Mouse (Mus musculus) thymus, postnatal 36 days (tissue): ENCODE data around the gene Olfr982.

Experiments
- DNase-seq, 2 experiments: peaks; one replicate each; pipeline ENCODE4 v3.0.0; 2022; ENCODE audit warnings: mixed read lengths in 2 of 2

Olfr982 gene

DNA sequence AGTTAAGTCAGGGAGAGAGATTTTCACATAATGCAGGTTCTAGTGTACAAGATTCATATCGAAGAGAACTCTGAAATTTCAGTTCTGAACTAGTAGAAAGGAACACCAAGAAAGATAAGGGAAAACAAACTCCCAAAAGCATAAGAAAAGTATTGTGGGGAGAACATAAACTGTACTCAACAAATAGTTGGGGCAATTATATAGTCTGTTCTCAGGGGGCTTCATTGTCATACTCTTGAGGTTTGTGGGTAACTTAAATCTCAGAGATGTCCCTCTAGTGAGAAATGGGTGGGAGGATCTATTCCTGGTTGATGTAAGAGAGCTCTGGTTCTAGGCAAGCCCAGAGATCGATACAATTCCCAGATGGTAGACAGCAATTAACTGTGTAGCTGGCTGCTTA, at the start of gene Olfr982:
Gene Olfr982 (plus strand): TSS at position 301 of the 400 bp plus-strand sequence.
- no peak for DNase-seq

DNA sequence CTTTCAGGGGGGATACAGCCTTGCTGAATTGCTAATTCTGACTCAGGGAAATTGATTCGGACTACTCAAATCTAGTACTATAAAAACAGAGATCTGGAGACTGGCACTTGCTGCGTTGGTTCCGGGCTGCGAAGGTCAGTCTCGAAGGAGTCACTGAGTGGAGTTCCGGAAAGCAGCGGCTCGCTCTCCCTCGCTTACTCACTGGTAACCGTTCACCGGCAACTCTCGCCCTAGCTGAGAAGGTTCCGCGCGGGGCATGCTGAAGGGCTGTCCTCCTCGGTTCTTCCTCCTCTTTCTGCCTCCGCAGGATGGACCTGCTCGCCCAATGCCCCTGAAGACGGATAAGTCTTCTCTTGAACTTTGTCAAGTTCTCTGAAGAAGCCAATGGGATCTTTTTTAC, 23.5 kb upstream of the Olfr982 start:
- DNase-seq = no peak

DNA sequence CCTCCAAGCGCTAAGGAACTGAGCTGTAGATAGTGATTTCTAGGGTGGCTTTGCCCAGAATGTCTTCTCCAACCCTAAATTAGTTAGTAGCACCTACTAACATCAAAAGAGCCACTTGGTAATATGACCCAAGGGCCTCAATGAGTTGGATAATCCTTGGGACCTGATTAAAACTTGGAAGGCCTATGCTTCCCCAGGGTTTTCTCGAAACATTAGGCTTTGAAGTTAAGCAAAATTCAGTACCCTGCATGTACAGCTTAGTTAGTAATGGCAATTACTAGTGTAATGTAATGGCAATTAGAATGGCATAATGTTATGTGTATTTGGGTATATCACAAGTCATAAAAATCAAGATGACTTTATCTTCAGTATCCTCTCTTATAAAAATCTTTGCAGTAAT, 19.9 kb downstream of the Olfr982 start, which contains the start of gene Olfr983:
Gene Olfr983 (minus strand): TSS at position 101 of the 400 bp plus-strand sequence.
- DNase-seq = no peak

DNA sequence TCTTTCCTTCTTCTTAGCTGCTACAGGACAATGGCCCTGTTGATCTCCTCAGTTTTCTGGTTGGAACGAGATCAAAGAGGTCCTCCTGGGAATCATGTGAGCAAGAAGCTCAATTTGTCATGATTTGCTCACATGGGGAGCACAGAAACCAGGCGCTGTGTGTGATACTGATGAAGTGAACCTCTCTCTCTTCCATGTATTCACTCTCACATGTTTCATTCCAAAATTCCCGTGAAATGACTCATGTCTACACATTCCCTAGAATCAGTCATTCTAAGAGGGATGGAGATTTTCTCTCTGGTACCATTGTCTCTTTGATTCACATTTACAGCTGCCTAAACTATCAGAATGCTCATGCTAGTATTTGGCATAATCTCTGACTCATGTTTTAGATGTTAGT, 21.1 kb downstream of the Olfr982 start:
- no peak for DNase-seq

DNA sequence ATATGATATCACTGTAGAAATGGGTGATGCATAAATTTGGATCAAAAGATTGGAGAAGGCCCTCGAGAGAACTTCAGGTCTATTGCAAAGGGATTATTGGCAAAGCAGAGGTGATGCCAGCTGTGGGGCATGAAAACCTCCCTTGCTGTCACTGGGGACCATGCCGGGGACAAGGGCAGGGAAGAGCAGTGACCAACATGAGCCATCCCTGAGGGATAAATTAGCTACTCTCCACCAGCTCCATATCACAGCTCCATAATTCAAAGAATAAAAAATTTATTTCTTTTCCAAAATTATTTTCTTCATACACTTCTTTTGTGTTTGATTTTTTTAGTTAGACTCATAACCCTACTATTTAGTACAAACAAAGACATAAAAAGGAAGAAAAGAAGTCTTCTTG, 40.5 kb downstream of the Olfr982 start, which contains the start of gene Olfr984:
Gene Olfr984 (minus strand): TSS at position 101 of the 400 bp plus-strand sequence.
- DNase-seq = no peak

- no peak for DNase-seq
Observed at GRCm38 (mm10) chr9:40116645-40117286, 43.1 kb downstream of the Olfr982 start.

GRCm38 (mm10) chr9:40117287-40117659, 43.6 kb downstream of the Olfr982 start:
- DNase-seq = no peak
